Mouse (Mus musculus) CH12.LX (cell line): ENCODE data around the gene Gamt. TPM values are rescaled to one million over a fixed set of nuclear protein-coding genes. Genes with fewer than 3 reads are reported as not detected.

Experiments
- DNase-seq: peaks from one replicate; pipeline ENCODE4 v3.0.0-alpha.2; 2013; ENCODE audit errors: extremely low read depth
- H3K27ac ChIP-seq: 2 replicates; pipeline ENCODE4 v1.5.1; 2012; ENCODE audit warnings: low read depth, mild to moderate bottlenecking, control low read depth, moderate library complexity; ENCODE audit not compliant: insufficient read depth
- H3K27me3 ChIP-seq: replicated peaks from 2 replicates; pipeline ENCODE3; 2012; ENCODE audit warnings: inconsistent platforms
- H3K36me3 ChIP-seq, 2 experiments: replicated peaks in 1 of 2; 2 replicates each; pipeline versions ENCODE3 to v1.6.1; 2012; ENCODE audit warnings: inconsistent platforms in 1 of 2, low read length in 1 of 2, mild to moderate bottlenecking in 1 of 2, mixed read lengths in 1 of 2, moderate library complexity in 1 of 2; ENCODE audit not compliant: control insufficient read depth in 1 of 2, insufficient read depth in 1 of 2
- H3K4me1 ChIP-seq, 2 experiments: 2 replicates each; pipeline ENCODE4 v1.6.1; 2012; ENCODE audit warnings: inconsistent platforms in 1 of 2, moderate library complexity in 1 of 2; ENCODE audit not compliant: insufficient read depth in 2 of 2, control insufficient read depth in 1 of 2
- H3K4me2 ChIP-seq: 2 replicates; pipeline ENCODE4 v1.6.1; 2012; ENCODE audit warnings: low read depth, mild to moderate bottlenecking, control low read depth; ENCODE audit not compliant: poor library complexity, insufficient read depth, severe bottlenecking
- H3K4me3 ChIP-seq, 3 experiments: fragments of 150-350 bp in 1 of 3; sonication (generic) in 1 of 3; replicated peaks in 1 of 3; 2 replicates each; pipeline versions ENCODE3 to v1.5.1; 2011 to 2012; ENCODE audit warnings: low read depth in 2 of 3, low read length in 2 of 3, mild to moderate bottlenecking in 2 of 3, moderate library complexity in 2 of 3, control low read depth in 1 of 3, improper control_type of control experiment in 1 of 3, inconsistent platforms in 1 of 3, mixed read lengths in 1 of 3; ENCODE audit not compliant: poor library complexity in 1 of 3
- H3K79me2 ChIP-seq: replicated peaks from 2 replicates; pipeline ENCODE4 v1.6.1; 2012; ENCODE audit warnings: mild to moderate bottlenecking, moderate library complexity; ENCODE audit not compliant: control insufficient read depth, poor library complexity, insufficient read depth, severe bottlenecking; ENCODE audit errors: extremely low read depth
- H3K9ac ChIP-seq: 2 replicates; pipeline ENCODE4 v1.6.1; 2012; ENCODE audit warnings: low read depth, mild to moderate bottlenecking, control low read depth, moderate library complexity; ENCODE audit not compliant: insufficient read depth
- H3K9me3 ChIP-seq: replicated peaks from 2 replicates; pipeline ENCODE3; 2012; ENCODE audit warnings: low read length, inconsistent platforms, mixed read lengths
- ELF1 ChIP-seq: IDR thresholded peaks from 2 replicates; pipeline ENCODE4 v1.6.1; 2014; ENCODE audit warnings: low read depth, mild to moderate bottlenecking, inconsistent platforms, low read length, improper control_type of control experiment
- ETS1 ChIP-seq: conservative IDR thresholded peaks from 2 replicates; pipeline ENCODE4 v1.6.1; 2012; ENCODE audit warnings: low read depth, mild to moderate bottlenecking, inconsistent platforms, low read length, improper control_type of control experiment, moderate library complexity
- MAFK ChIP-seq: IDR thresholded peaks from 2 replicates; pipeline ENCODE4 v1.6.1; 2011; ENCODE audit warnings: low read length, improper control_type of control experiment; ENCODE audit not compliant: insufficient replicate concordance
- MAX ChIP-seq: IDR thresholded peaks from 2 replicates; pipeline ENCODE4 v1.6.1; 2011; ENCODE audit warnings: low read length, improper control_type of control experiment
- MAZ ChIP-seq: IDR thresholded peaks from 2 replicates; pipeline ENCODE4 v1.6.1; 2012; ENCODE audit warnings: low read depth, mild to moderate bottlenecking, inconsistent platforms, low read length, improper control_type of control experiment, moderate library complexity
- MEF2A ChIP-seq: IDR thresholded peaks from 2 replicates; pipeline ENCODE4 v1.6.1; 2014; ENCODE audit warnings: low read depth, mild to moderate bottlenecking, inconsistent platforms, low read length, improper control_type of control experiment, borderline replicate concordance
- MXI1 ChIP-seq: IDR thresholded peaks from 2 replicates; pipeline ENCODE4 v1.6.1; 2011; ENCODE audit warnings: mild to moderate bottlenecking, low read depth, low read length, improper control_type of control experiment
- NRF1 ChIP-seq: IDR thresholded peaks from 2 replicates; pipeline ENCODE4 v1.6.1; 2014; ENCODE audit warnings: low read depth, mild to moderate bottlenecking, inconsistent platforms, low read length, improper control_type of control experiment, moderate library complexity
- PAX5 ChIP-seq: IDR thresholded peaks from 2 replicates; pipeline ENCODE4 v1.6.1; 2012; ENCODE audit warnings: low read length, inconsistent platforms, mixed read lengths
- POLR2AphosphoS2 ChIP-seq: IDR thresholded peaks from 2 replicates; pipeline ENCODE4 v1.6.1; 2011; ENCODE audit warnings: low read depth, low read length, improper control_type of control experiment
- TBP ChIP-seq: conservative IDR thresholded peaks from 2 replicates; pipeline ENCODE4 v1.6.1; 2011; ENCODE audit warnings: low read depth, low read length, improper control_type of control experiment
- UBTF ChIP-seq: IDR thresholded peaks from 2 replicates; pipeline ENCODE4 v1.6.1; 2012; ENCODE audit warnings: low read depth, mild to moderate bottlenecking, inconsistent platforms, low read length, improper control_type of control experiment, moderate library complexity
- ZKSCAN1 ChIP-seq: IDR thresholded peaks from 2 replicates; pipeline ENCODE4 v1.6.1; 2012; ENCODE audit warnings: low read depth, inconsistent platforms, low read length, improper control_type of control experiment, borderline replicate concordance
- ZMIZ1 ChIP-seq: IDR thresholded peaks from 2 replicates; pipeline ENCODE4 v1.6.1; 2012; ENCODE audit warnings: low read depth, mild to moderate bottlenecking, inconsistent platforms, low read length, improper control_type of control experiment
- dilution Hi-C: fragments of 300-500 bp; cut with MboI; formaldehyde crosslinking; loops from 2 replicates; pipeline ENCODE4 v1.14.3; 2020; ENCODE audit warnings: low sequenced_read_pairs; ENCODE audit not compliant: extremely low pct_unique_long_range_greater_than_20kb, extremely low pct_ligation_motif_present
- in situ Hi-C: fragments of 300-500 bp; cut with MboI; formaldehyde crosslinking; loops from 3 replicates; pipeline ENCODE4 v1.14.3; 2019; ENCODE audit warnings: low sequenced_read_pairs, low pct_ligation_motif_present, low pct_unique_long_range_greater_than_20kb, mixed read lengths
- polyA plus RNA-seq: library from polyadenylated mRNA; unstranded; fragments of >175 nt; gene quantifications from 2 replicates; pipeline ENCODE4 v1.2.1, GENCODE M21; 2012; ENCODE audit warnings: low read depth; ENCODE audit not compliant: insufficient read length
- total RNA-seq, 2 experiments: library from RNA; depleted of rRNA; stranded (reverse); fragments of 300-350 nt in 1 of 2; fragments of >200 nt in 1 of 2; gene quantifications; 2 replicates each; pipeline ENCODE4 v1.2.3; 2012 to 2014

The Gamt gene
- total RNA-seq (2012; rRNA removed) (0.30 and 0.38 TPM in 2 replicates), total RNA-seq (2014; rRNA removed) (0.24 TPM in 1 of 2 replicates, not detected in the other), polyA plus RNA-seq (0.42 TPM in 1 of 2 replicates, not detected in the other)

- no peaks in the 10 kb centered on the region for H3K27me3 ChIP-seq
- in situ Hi-C loops (no loop called here), dilution Hi-C loops (no loop called here)
- no peaks in the 10 kb centered on the region for H3K9me3 ChIP-seq
- DNase-seq = peak; percentile 96
- H3K9ac ChIP-seq = peak within 1 kb of the TSS; percentile 80
- H3K4me2 ChIP-seq = peak within 1 kb of the TSS; percentile 94
- H3K79me2 ChIP-seq = peaks cover 11% of the 10 kb centered on the region
- peak within 1 kb of the TSS; percentile 60 to 73 (median 68) for H3K4me3 ChIP-seq
- H3K27ac ChIP-seq = peak within 1 kb of the TSS; percentile 67
- TF ChIP-seq ZMIZ1 (no peak; the same call in none of the 2 replicates), PAX5 (no peak), NRF1 (peak; percentile 42; the same call in 1 of the 2 replicates), UBTF (no peak), MEF2A (no peak), ELF1 (0 out of 2 replicates have a peak, but pooled peaks have one; percentile 13), ETS1 (no peak), MAZ (peak; percentile 67)
- peaks cover 7 to 26% of the 10 kb centered on the region in 2 experiments for H3K4me1 ChIP-seq
- H3K36me3 ChIP-seq = peaks cover 32 to 39% of the 10 kb centered on the region in 2 experiments
These were observed at the start of gene Gamt, which contains the start of gene Dazap1 for GRCm38 (mm10) chr10:80260642-80261584. Gene Gamt (minus strand): TSS chr10:80261012. Gene Dazap1 (plus strand): TSS chr10:80261486.

- no peak for TF ChIP-seq ZKSCAN1
- peak; percentile 49; the same call in 1 of the 2 replicates for TF ChIP-seq NRF1
- TF ChIP-seq MXI1 = no peak
- no peak for TF ChIP-seq TBP
- TF ChIP-seq MAFK = no peak
- TF ChIP-seq MAX = 0 out of 2 replicates have a peak, but pooled peaks have one; percentile 26
- TF ChIP-seq POLR2AphosphoS2 = no peak
- dilution Hi-C loops (no loop called here), in situ Hi-C loops (no loop called here)
- no peak overlapping the region for H3K9ac ChIP-seq
- peaks cover 0 to 9% of the 10 kb centered on the region in 2 experiments; a peak in 3 of 4 replicates for H3K4me1 ChIP-seq
- no peak overlapping the region for H3K27ac ChIP-seq
- peak; percentile 58 for DNase-seq
- peak overlapping the region; percentile 1; the same call in 1 of the 2 replicates for H3K4me2 ChIP-seq
- H3K4me3 ChIP-seq = peak overlapping the region in 1 of 3 experiments; percentile 2
- H3K36me3 ChIP-seq = no peaks in the 10 kb centered on the region
- no peaks in the 10 kb centered on the region for H3K79me2 ChIP-seq
- H3K27me3 ChIP-seq = peaks cover 83% of the 10 kb centered on the region
- no peaks in the 10 kb centered on the region for H3K9me3 ChIP-seq
These were observed 44.0 kb upstream of the Gamt start for GRCm38 (mm10) chr10:80304862-80305261.
